Mouse (Mus musculus): ENCODE data around the gene Apom. TPM values are rescaled to one million over a fixed set of nuclear protein-coding genes. Genes with fewer than 3 reads are reported as not detected.

The Apom gene
- polyA plus RNA-seq, 1 experiment from 2014 or later = 508 TPM

- Histone ChIP-seq H3K9me3 (replicated peaks) (no peaks in the 10 kb centered on the region), H3K27me3 (replicated peaks) (no peaks in the 10 kb centered on the region), H3K4me1 (peaks cover 61% of the 10 kb centered on the region), H3K4me3 (no peak overlapping the region), H3K36me3 (peaks cover 58% of the 10 kb centered on the region), H3K4me2 (peak overlapping the region; percentile 50; the same call in 1 of the 2 replicates), H3K9ac (peak overlapping the region; percentile 57), H3K27ac (peak overlapping the region; percentile 82)
- WGBS (ENCODE audit: insufficient replicate concordance) = 54% methylated on average over 6 of the region's 6 CpGs
- ATAC-seq = no peak
These were observed 28.6 kb downstream of the Apom start for GRCm38 (mm10) chr17:35103221-35103690.

- Histone ChIP-seq H3K27me3 (replicated peaks) (no peaks in the 10 kb centered on the region), H3K9ac (no peak overlapping the region), H3K4me2 (no peak overlapping the region), H3K36me3 (peaks cover 68% of the 10 kb centered on the region), H3K27ac (peak overlapping the region; percentile 43), H3K9me3 (replicated peaks) (no peaks in the 10 kb centered on the region), H3K4me1 (peaks cover 61% of the 10 kb centered on the region), H3K4me3 (no peak overlapping the region)
- WGBS (ENCODE audit: insufficient replicate concordance) = 79% methylated on average over 8 of the region's 8 CpGs
- ATAC-seq = no peak
These were observed 29.6 kb downstream of the Apom start for GRCm38 (mm10) chr17:35102299-35102698.

DNA sequence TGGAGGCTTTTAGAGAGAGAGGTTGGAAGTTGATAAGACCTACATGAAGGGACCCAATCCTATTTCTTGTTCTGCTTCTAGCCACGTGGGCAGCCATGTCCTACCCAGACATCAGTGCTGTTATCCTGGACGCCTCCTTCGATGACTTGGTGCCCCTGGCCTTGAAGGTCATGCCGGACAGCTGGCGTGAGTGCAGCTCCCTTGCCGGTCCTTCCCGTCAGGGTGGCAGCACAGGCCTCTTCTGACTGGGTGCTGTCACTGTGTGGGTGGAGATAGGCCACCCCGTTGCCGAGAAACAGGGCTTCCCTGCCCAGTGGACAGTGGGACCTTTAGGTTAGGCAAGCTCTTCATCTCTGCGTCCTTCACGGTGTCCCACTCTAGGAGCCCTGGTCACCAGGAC is 30.7 kb downstream of the Apom start:
- Histone ChIP-seq H3K9ac (no peak overlapping the region), H3K36me3 (peaks cover 79% of the 10 kb centered on the region), H3K4me2 (no peak overlapping the region), H3K4me3 (no peak overlapping the region), H3K4me1 (peaks cover 58% of the 10 kb centered on the region), H3K9me3 (replicated peaks) (no peaks in the 10 kb centered on the region), H3K27me3 (replicated peaks) (no peaks in the 10 kb centered on the region), H3K27ac (no peak overlapping the region)
- ATAC-seq = no peak
- 92% methylated on average over 11 of the region's 11 CpGs for WGBS (ENCODE audit: insufficient replicate concordance)

GRCm38 (mm10) chr17:35100196-35100765 is 31.6 kb downstream of the Apom start:
- 0 out of 2 replicates have a peak overlapping the region, but pooled peaks have one; percentile 14 for H3K9ac ChIP-seq
- H3K4me1 ChIP-seq = peaks cover 50% of the 10 kb centered on the region
- 66% methylated on average over 10 of the region's 10 CpGs for WGBS (ENCODE audit: insufficient replicate concordance)
- H3K9me3 ChIP-seq (replicated peaks) = no peaks in the 10 kb centered on the region
- H3K4me3 ChIP-seq = no peak overlapping the region
- no peak overlapping the region for H3K4me2 ChIP-seq
- no peak for ATAC-seq
- peaks cover 88% of the 10 kb centered on the region for H3K36me3 ChIP-seq
- no peak overlapping the region for H3K27ac ChIP-seq
- no peaks in the 10 kb centered on the region for H3K27me3 ChIP-seq (replicated peaks)

DNA sequence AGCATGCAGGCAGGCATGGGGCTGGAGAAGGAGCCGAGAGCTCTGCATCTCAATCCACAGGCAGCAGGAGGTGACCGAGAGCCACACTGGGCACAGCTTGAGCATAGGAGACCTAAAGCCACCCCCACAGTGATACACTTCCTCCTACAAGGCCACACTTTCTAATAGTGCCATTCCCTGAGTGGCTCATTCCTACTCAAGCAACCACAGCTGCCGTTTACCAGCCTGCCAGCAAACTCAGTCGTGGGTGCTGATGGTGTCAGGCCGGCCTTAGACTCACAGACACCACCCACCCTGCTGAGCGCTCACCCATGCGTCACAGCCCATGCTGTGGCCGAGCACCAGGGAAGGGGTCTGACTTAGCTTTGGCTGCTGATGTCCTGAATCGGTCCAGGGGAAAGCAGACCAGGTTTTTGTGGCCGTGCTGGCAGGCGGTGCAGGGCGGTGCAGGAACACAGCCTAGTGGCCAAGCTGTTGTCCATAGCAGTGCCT is 34.6 kb downstream of the Apom start:
- no peak overlapping the region for H3K4me2 ChIP-seq
- peaks cover 28% of the 10 kb centered on the region for H3K4me1 ChIP-seq
- no peaks in the 10 kb centered on the region for H3K9me3 ChIP-seq (replicated peaks)
- WGBS (ENCODE audit: insufficient replicate concordance) = 86% methylated on average over 12 of the region's 12 CpGs
- no peak overlapping the region for H3K27ac ChIP-seq
- no peaks in the 10 kb centered on the region for H3K27me3 ChIP-seq (replicated peaks)
- ATAC-seq = no peak
- H3K36me3 ChIP-seq = peaks cover 100% of the 10 kb centered on the region
- no peak overlapping the region for H3K4me3 ChIP-seq
- no peak overlapping the region for H3K9ac ChIP-seq

- Histone ChIP-seq H3K4me2 (no peak overlapping the region), H3K9me3 (replicated peaks) (no peaks in the 10 kb centered on the region), H3K27ac (no peak overlapping the region), H3K36me3 (peaks cover 100% of the 10 kb centered on the region), H3K4me3 (no peak overlapping the region), H3K4me1 (peaks cover 31% of the 10 kb centered on the region), H3K27me3 (replicated peaks) (no peaks in the 10 kb centered on the region), H3K9ac (no peak overlapping the region)
- WGBS (ENCODE audit: insufficient replicate concordance) = 89% methylated on average over 12 of the region's 12 CpGs
- ATAC-seq = no peak
These were observed 35.3 kb downstream of the Apom start for GRCm38 (mm10) chr17:35096597-35096996.

DNA sequence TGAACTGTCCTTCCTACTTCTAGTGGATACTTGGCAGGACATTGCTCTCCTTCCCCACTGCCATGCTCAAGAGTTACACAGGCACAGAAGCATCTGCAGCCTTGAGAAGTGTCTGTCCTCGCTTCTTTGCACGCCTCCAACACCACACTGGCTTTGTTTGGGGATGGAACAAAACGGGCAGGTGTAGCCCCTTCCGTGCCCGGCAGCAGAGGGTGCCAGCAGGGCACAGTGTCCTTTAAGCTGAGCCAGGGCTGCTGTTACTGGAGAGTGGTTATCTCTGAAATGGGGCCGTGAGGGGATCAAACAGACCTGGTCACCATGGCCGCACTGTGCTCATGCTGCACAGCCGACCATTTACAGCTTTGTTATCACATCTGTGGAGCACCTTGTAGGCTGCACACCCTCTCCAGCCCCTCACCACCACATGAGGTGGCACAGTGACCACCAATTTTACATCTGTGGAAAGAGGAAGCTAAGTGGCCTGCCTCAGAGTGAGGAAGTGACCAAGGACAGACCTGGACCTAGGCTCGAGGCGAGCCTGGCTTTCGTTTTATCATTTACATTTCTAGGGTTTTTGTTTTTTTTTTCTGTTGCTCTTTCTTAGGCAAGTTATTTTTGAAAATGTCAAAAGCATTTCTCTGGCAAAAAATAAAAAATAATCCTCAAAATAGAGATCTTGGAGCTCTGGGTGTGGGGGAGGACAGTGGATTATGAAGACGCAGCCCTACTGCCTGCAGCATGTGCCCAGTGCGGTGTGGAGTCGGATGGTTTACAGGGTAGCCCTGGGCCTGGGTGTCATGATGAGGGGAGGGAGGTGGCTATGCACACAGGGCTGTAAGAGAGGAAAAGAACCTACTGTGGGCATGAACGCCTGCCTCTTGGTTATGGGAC is 37.1 kb downstream of the Apom start:
- H3K27ac ChIP-seq = 0 out of 2 replicates have a peak overlapping the region, but pooled peaks have one; percentile 42
- 75% methylated on average over 15 of the region's 15 CpGs for WGBS (ENCODE audit: insufficient replicate concordance)
- no peak overlapping the region for H3K9ac ChIP-seq
- peaks cover 92% of the 10 kb centered on the region for H3K36me3 ChIP-seq
- H3K4me2 ChIP-seq = no peak overlapping the region
- no peak overlapping the region for H3K4me3 ChIP-seq
- H3K27me3 ChIP-seq (replicated peaks) = no peaks in the 10 kb centered on the region
- no peaks in the 10 kb centered on the region for H3K9me3 ChIP-seq (replicated peaks)
- no peak for ATAC-seq
- H3K4me1 ChIP-seq = peaks cover 38% of the 10 kb centered on the region

DNA sequence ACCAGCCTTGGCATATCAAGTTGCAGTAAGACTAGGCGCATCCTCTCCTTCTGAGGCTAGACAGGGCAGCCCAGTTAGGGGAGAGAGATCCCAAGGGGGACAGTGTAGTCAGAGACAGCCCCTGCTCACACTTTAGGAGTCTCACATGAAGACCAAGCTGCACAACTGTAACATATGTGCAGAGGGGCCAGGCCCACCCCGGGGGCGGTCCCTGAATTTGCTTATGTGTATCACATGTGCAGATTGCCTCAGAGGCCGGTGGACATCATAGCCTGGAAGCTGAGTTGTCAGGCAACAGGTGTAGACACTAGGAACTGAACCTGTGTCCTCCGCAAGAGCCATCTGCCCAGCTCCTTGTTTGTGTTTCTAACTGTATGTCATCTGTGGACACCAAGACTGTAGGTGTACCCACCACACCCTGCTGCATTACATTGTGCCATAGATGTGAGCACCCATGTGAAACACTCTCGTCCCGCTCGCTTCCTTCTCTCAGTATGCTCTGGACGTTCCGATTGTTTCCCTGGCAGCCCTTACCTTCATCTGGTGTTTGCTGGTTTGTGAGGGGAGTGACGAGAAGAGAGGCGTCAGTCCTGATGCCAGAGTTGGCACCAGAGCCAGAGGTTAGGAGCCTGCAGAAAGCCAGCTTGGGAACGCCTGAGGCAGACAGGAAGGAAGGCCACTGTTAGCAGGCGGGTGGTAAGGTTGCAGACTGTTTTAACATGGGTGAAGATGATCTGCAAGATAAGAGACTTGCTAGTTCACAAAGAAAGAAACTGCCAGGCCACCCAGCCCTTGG is 39.2 kb downstream of the Apom start:
- 85% methylated on average over 14 of the region's 14 CpGs for WGBS (ENCODE audit: insufficient replicate concordance)
- peaks cover 36% of the 10 kb centered on the region for H3K4me1 ChIP-seq
- ATAC-seq = no peak
- 0 out of 2 replicates have a peak overlapping the region, but pooled peaks have one; percentile 53 for H3K27ac ChIP-seq
- H3K27me3 ChIP-seq (replicated peaks) = no peaks in the 10 kb centered on the region
- peaks cover 71% of the 10 kb centered on the region for H3K36me3 ChIP-seq
- peak overlapping the region; percentile 6; the same call in 1 of the 2 replicates for H3K9ac ChIP-seq
- H3K9me3 ChIP-seq (replicated peaks) = no peaks in the 10 kb centered on the region
- H3K4me2 ChIP-seq = no peak overlapping the region
- H3K4me3 ChIP-seq = no peak overlapping the region

DNA sequence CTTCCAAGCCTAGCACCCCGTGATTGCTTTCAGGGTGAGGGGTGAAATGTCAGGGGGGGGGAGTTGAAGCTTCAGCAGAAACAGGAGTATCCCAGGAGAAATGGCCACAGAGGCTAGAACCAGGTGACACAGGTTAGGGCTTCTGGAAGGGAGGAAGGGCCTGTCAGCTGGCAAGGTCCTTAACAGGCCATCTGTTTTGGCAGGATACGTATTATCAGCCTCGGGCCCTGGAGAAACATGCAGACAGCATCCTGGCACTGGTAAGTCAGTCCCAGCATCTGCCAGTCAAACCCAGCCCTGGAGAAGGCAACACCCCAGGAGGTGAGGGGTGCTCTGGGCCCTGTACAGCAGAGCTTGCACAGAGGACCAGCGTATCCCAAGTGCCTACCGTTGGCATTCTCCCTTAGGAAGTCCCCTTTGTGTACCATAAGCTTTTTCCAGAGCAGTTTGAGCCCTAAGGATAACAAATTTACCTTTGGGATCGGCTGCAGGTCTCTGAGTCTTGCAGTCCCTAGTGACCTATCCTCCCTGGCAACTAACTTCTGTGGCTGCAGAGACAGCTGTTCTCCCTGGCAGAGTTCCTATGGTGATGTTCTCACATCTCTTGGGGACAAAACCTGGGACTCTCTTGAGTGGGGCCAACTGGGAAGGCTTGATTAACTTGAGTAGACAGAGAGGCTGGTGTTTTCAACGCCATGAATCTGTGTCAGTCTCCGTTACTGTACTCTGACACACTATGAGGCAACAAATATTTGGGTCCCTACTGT is 41.5 kb downstream of the Apom start:
- Histone ChIP-seq H3K36me3 (peaks cover 49% of the 10 kb centered on the region), H3K27me3 (replicated peaks) (no peaks in the 10 kb centered on the region), H3K4me1 (peaks cover 41% of the 10 kb centered on the region), H3K4me2 (peak overlapping the region; percentile 78), H3K4me3 (peak overlapping the region; percentile 72), H3K27ac (peak overlapping the region; percentile 95), H3K9ac (peak overlapping the region; percentile 86), H3K9me3 (replicated peaks) (no peaks in the 10 kb centered on the region)
- peak; percentile 62 for ATAC-seq
- 57% methylated on average over 8 of the region's 8 CpGs for WGBS (ENCODE audit: insufficient replicate concordance)

DNA sequence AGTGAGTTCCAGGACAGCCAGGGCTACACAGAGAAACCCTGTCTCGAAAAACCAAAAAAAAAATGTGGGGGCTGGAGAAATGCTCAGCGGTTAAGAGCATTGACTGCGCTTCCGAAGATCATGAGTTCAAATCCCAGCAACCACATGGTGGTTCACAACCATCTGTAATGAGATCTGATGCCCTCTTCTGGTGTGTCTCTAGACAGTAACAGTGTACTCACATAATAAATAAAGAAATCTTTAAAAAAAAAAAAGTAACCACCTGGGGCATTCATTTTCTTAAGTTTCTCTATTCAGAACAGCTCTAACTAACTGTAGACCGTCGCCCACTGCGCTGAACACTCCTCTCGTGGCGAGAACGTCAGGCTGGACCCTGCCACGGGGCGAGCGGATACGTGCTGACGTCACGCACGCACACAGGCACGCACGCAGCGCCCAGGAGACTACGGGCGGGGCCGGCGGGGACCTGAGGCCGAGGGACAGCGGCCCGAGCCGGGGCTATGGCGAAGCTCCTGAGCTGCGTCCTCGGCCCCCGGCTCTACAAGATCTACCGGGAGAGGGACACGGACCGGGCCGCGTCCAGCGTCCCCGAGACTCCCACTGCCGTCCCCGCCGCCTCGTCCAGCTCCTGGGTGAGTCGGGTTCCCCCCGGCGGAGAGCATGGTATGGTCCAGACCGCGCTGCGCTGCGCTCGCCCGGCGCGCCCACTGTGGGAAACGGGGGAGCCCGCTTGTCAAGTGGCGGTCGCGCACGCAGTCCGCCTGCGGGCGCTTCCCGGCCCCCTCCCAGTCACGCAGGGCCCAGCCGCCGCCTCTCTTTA is 42.8 kb downstream of the Apom start, which contains the start of gene Abhd16a:
Abhd16a (plus strand) TSS at position 439 of the 820 bp plus-strand sequence.
- no peaks in the 10 kb centered on the region for H3K27me3 ChIP-seq (replicated peaks)
- H3K4me1 ChIP-seq = peaks cover 48% of the 10 kb centered on the region
- H3K36me3 ChIP-seq = peaks cover 35% of the 10 kb centered on the region
- H3K9me3 ChIP-seq (replicated peaks) = no peaks in the 10 kb centered on the region
- peak within 1 kb of the TSS; percentile 78 for H3K4me2 ChIP-seq
- WGBS (ENCODE audit: insufficient replicate concordance) = 1% methylated on average over 61 of the region's 67 CpGs
- H3K9ac ChIP-seq = peak within 1 kb of the TSS; percentile 86
- peak within 1 kb of the TSS; percentile 72 for H3K4me3 ChIP-seq
- peak within 1 kb of the TSS; percentile 95 for H3K27ac ChIP-seq
- ATAC-seq = peak; percentile 97
